Mouse (Mus musculus) liver, embryonic 14.5 days (tissue): ENCODE results near the gene 1700003F12Rik.

Experiments
- CTCF ChIP-seq: IDR thresholded peaks from 2 replicates; pipeline ENCODE4 v1.5.1; 2016; ENCODE audit warnings: antibody characterized with exemption, low read depth, control low read depth
- EP300 ChIP-seq: IDR thresholded peaks from 2 replicates; pipeline ENCODE4 v1.6.1; 2016; ENCODE audit warnings: antibody characterized with exemption, low read depth

- TF ChIP-seq CTCF, result no peak
- TF ChIP-seq EP300, result no peak
Observed at GRCm38 (mm10) chr2:154538710-154539109, 8.2 kb upstream of the 1700003F12Rik start.
